Mouse (Mus musculus) adrenal gland (tissue): ENCODE results near the gene Arhgef10l.
"Not testable (repeated sequence)": the region's sequence is repeated elsewhere in the genome, so short reads cannot be mapped to it uniquely, and the experiment has no call there.

Experiments
- intact Hi-C: fragments of 180-260 bp; cut with DNase I; formaldehyde crosslinking; loops from one replicate; pipeline ENCODE4 v1.15.1; 2025

The Arhgef10l gene

GRCm38 (mm10) chr4:140580866-140581265 lies 84.9 kb downstream of the Arhgef10l start:
- intact Hi-C loops = no loop called here

GRCm38 (mm10) chr4:140579576-140579975 lies 86.2 kb downstream of the Arhgef10l start:
- intact Hi-C loops = no loop called here

- intact Hi-C loops = no loop called here
Observed at GRCm38 (mm10) chr4:140579149-140579548, 86.7 kb downstream of the Arhgef10l start.

- intact Hi-C loops = no loop called here
Observed at GRCm38 (mm10) chr4:140576628-140577027, 89.2 kb downstream of the Arhgef10l start.

- intact Hi-C loops = not testable (repeated sequence)
Observed at GRCm38 (mm10) chr4:140574863-140575262, 90.9 kb downstream of the Arhgef10l start.

- intact Hi-C loops = no loop called here
Observed at GRCm38 (mm10) chr4:140572376-140572775, 93.4 kb downstream of the Arhgef10l start.

GRCm38 (mm10) chr4:140569394-140569793 lies 96.4 kb downstream of the Arhgef10l start:
- intact Hi-C loops = no loop called here

GRCm38 (mm10) chr4:140567911-140568480 lies 97.8 kb downstream of the Arhgef10l start:
- intact Hi-C loops = no loop called here

- intact Hi-C loops = no loop called here
Observed at GRCm38 (mm10) chr4:140566785-140567184, 99.0 kb downstream of the Arhgef10l start.

GRCm38 (mm10) chr4:140564459-140564858 lies 101.4 kb downstream of the Arhgef10l start:
- intact Hi-C loops = not testable (repeated sequence)

- intact Hi-C loops = no loop called here
Observed at GRCm38 (mm10) chr4:140562461-140563178, 103.2 kb downstream of the Arhgef10l start.

- intact Hi-C loops = no loop called here
Observed at GRCm38 (mm10) chr4:140561744-140562143, 104.1 kb downstream of the Arhgef10l start.

GRCm38 (mm10) chr4:140559862-140560261 lies 106.0 kb downstream of the Arhgef10l start:
- intact Hi-C loops = loop anchor here (5.0 kb wide), 1 partner anchor 117 kb away; no protein-coding TSS in a partner anchor

- intact Hi-C loops = loop anchor here (5.0 kb wide), 1 partner anchor 119 kb away; no protein-coding TSS in a partner anchor
Observed at GRCm38 (mm10) chr4:140558193-140558592, 107.6 kb downstream of the Arhgef10l start.

- intact Hi-C loops = loop anchor here (5.0 kb wide), 1 partner anchor 121 kb away; no protein-coding TSS in a partner anchor
Observed at GRCm38 (mm10) chr4:140556561-140556960, 109.3 kb downstream of the Arhgef10l start.

- intact Hi-C loops = loop anchor here (5.0 kb wide), 1 partner anchor 122 kb away; no protein-coding TSS in a partner anchor
Observed at GRCm38 (mm10) chr4:140555273-140555672, 110.5 kb downstream of the Arhgef10l start.

GRCm38 (mm10) chr4:140554552-140554951 lies 111.3 kb downstream of the Arhgef10l start:
- intact Hi-C loops = no loop called here

- intact Hi-C loops = no loop called here
Observed at GRCm38 (mm10) chr4:140551766-140552165, 114.0 kb downstream of the Arhgef10l start.

- intact Hi-C loops = no loop called here
Observed at GRCm38 (mm10) chr4:140550670-140551069, 115.1 kb downstream of the Arhgef10l start.

- intact Hi-C loops = no loop called here
Observed at GRCm38 (mm10) chr4:140549975-140550374, 115.8 kb downstream of the Arhgef10l start.

- intact Hi-C loops = loop anchor here (2.0 kb wide), 1 partner anchor 671 kb away; no protein-coding TSS in a partner anchor
Observed at GRCm38 (mm10) chr4:140547488-140547887, 118.3 kb downstream of the Arhgef10l start.

GRCm38 (mm10) chr4:140539125-140539524 lies 126.7 kb downstream of the Arhgef10l start:
- intact Hi-C loops = loop anchor here (2.0 to 5.0 kb wide), 2 partner anchors 288 to 667 kb away; no protein-coding TSS in a partner anchor
